Mouse (Mus musculus): ENCODE results near the gene Tet3. TPM values are rescaled to one million over a fixed set of nuclear protein-coding genes. Genes with fewer than 3 reads are reported as not detected.

Gene Tet3
- total RNA-seq, 4 experiments from 2014 or later, result 9.8 to 20.1 (median 14.8) TPM

GRCm38 (mm10) chr6:83478628-83479027 is 19.7 kb upstream of the Tet3 start:
- DNase-seq (ENCODE audit: low spot score in 2 of 2), result no peak

GRCm38 (mm10) chr6:83478217-83478616 is 19.3 kb upstream of the Tet3 start:
- DNase-seq (ENCODE audit: low spot score in 2 of 2), result no peak

DNA sequence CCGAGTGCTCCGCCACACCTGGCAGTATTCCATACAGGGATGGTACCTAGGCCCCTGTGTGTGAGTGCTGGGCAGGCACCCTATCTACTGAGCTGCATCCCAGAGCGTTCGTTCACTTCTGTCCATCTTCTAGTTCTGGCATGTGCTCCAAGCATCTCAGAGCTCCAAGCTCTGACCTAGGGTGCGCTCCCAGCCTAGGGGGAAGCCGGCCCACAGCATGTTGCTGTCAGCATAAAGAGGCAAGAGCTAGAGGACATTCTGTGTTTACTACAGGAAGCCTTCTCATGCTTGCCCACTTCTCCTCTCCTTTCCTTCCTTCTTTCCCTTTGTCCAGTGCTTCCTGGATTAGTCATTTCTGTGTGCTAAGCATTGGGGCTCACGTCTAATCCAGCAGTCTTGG is 16.5 kb upstream of the Tet3 start:
- DNase-seq (ENCODE audit: low spot score in 2 of 2), result no peak

GRCm38 (mm10) chr6:83473240-83473639 is 14.4 kb upstream of the Tet3 start:
- DNase-seq (ENCODE audit: low spot score in 2 of 2), result peak in 1 of 2 experiments; percentile 54

GRCm38 (mm10) chr6:83471739-83472138 is 12.9 kb upstream of the Tet3 start:
- no peak for DNase-seq (ENCODE audit: low spot score in 2 of 2)

GRCm38 (mm10) chr6:83464011-83464410 is 5.1 kb upstream of the Tet3 start:
- no peak for DNase-seq (ENCODE audit: low spot score in 2 of 2)

GRCm38 (mm10) chr6:83456984-83457810 is 1.7 kb downstream of the Tet3 start:
- DNase-seq (ENCODE audit: low spot score in 2 of 2), result no peak

DNA sequence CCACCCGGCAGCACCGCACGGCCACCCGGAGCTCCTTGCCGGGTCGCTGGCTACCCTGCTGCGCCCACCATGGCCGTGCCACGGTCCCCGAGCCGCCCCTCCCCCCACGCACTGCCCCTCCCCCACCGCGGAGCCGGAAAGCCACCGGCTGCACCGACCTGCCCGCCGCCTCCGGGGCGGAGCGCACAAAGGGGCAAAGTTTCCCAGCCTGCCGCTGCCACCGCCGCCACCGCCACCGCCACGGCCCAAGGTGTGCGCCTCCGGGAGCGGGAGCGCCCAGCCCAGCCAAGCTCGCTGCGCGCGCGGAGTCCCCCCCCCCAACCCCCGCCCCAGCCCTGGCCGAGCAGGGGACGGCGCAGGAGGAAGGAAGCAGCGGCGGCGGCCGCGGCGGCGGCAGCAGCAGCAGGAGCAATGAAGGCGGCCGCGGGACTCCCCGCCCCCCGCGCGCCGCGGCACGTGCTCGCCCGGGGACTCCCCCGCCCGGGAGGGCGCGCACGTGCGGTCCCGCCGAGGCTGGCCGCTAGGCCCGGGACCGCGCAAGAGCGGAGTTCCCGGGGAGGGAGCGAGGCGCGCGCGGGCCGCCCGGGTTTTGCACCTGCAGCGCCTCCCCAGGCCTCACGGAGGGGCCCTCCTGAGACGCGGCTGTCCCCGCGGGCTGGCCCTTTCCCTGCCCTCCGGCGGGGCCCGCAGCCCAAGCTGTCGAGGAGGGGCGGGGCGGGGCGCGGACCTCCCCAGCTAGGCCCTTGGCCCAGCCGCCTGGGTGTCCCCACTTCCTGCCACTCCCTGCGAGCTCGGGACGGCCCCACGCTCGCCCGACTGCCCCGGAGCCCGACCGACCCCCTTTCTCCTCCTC is 2.5 kb downstream of the Tet3 start:
- peak; percentile 48 to 68 for DNase-seq (ENCODE audit: low spot score in 2 of 2)

GRCm38 (mm10) chr6:83455328-83456130 is 3.4 kb downstream of the Tet3 start:
- DNase-seq (ENCODE audit: low spot score in 2 of 2), result no peak

GRCm38 (mm10) chr6:83453706-83454105 is 5.2 kb downstream of the Tet3 start:
- DNase-seq (ENCODE audit: low spot score in 2 of 2), result no peak

GRCm38 (mm10) chr6:83450451-83451303 is 8.2 kb downstream of the Tet3 start:
- DNase-seq (ENCODE audit: low spot score in 2 of 2), result no peak

- no peak for DNase-seq (ENCODE audit: low spot score in 2 of 2)
Measured at GRCm38 (mm10) chr6:83449440-83449839, 9.4 kb downstream of the Tet3 start.

- DNase-seq (ENCODE audit: low spot score in 2 of 2), result no peak
Measured at GRCm38 (mm10) chr6:83448911-83449310, 10.0 kb downstream of the Tet3 start.

DNA sequence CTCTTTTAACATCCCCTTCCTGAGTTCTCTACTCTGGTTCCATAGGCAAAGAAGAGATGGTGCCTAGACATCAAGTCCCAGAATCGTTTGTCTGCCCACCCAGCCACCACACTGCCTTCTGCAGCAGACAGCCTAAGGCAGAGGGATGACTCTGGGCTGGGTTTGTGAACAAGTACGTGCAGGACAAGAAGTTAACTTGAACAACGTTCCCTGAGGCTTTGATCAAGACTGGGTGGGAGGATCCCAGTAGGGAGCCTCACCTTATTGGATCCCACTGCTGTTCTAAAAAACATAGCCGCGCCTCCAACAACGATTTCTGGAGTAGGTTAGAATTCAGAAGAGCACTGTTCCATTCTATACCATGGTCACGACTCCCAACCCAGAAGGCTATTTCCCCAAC is 11.9 kb downstream of the Tet3 start:
- no peak for DNase-seq (ENCODE audit: low spot score in 2 of 2)

DNA sequence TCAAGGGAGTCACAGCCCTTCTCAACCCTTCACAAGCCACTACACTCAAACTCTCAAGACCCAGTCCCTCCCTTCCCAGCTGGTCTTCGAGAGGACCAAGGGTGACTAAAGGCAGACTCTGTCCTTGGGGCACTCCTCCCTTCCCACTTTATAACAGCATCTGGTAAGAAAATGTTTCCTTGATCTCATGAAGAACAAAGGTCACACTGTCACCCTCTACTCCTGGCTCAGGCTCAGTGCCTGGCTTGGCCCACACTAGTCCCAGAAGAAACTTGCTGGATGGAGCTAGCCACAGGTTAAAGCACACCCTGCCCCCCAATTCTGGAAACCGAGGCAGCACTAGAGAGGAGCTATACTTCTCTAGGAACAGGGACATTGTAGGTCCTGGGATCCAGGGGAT is 13.1 kb downstream of the Tet3 start:
- no peak for DNase-seq (ENCODE audit: low spot score in 2 of 2)

DNA sequence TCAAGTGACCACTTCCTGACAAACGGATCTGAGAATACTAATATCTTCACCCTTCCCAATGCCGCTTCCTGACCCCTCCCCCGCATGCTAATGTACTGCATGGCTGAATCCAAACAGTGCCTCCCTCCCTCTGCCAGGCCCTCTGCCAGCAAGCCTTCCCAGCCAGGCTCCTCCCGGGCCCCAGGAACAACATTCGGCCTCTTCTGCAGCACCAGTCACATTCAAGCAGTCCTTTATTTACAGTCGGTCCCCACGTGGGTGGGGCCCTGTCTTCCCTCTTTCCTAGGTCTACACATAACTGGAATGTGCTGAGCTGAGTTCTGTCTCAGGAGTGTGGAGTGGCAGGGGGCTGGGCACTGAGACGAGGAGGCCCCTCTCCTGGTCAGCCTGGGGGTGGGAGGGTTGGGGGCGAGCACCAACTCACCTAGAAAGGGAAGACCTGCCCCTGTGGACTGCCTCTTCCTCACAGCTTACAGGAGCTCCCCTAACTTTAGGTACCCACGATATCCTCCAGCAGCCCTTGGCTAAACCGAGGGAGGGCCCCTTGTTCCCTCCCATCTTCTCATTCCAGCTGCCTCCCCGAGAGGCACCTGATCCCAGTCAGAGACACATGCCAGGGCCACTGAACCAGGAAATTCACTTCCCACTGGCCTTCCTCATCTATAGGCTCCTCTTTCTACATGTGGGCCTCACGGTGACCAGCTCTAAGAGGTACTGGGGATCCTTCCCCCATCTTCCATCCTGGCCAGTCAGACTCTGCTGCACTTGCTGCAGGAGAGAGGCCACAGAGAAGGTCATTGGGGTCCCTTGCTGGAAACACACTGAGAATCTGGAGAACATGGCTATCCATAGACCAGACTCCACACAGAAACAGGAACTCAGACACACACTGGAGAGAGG is 15.2 kb downstream of the Tet3 start:
- DNase-seq (ENCODE audit: low spot score in 2 of 2), result peak in 1 of 2 experiments; percentile 60

DNA sequence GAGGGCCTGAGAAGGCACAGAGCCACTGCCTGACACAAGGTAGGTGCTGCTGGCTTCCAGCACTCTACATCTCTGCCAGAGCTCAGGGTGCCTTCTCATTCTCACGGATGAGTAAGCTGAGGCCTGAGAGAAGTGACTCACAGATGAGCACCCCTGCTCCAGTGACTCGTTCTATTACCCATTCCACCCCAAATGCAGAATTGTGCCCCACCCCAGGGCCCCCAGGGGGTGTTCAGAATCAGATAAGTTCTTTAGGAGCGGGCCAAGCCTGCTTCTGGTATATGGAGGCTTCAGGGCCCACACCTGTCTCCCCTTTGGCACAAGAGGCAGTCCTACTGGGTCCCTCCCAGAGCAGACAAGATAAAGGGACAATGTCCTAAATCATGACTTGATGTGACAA is 16.2 kb downstream of the Tet3 start:
- DNase-seq (ENCODE audit: low spot score in 2 of 2), result no peak

- peak; percentile 84 to 89 for DNase-seq (ENCODE audit: low spot score in 2 of 2)
Measured at GRCm38 (mm10) chr6:83441259-83442061, 17.4 kb downstream of the Tet3 start.
